Mouse (Mus musculus): ENCODE results near the gene Mxd3.

Mxd3 gene

DNA sequence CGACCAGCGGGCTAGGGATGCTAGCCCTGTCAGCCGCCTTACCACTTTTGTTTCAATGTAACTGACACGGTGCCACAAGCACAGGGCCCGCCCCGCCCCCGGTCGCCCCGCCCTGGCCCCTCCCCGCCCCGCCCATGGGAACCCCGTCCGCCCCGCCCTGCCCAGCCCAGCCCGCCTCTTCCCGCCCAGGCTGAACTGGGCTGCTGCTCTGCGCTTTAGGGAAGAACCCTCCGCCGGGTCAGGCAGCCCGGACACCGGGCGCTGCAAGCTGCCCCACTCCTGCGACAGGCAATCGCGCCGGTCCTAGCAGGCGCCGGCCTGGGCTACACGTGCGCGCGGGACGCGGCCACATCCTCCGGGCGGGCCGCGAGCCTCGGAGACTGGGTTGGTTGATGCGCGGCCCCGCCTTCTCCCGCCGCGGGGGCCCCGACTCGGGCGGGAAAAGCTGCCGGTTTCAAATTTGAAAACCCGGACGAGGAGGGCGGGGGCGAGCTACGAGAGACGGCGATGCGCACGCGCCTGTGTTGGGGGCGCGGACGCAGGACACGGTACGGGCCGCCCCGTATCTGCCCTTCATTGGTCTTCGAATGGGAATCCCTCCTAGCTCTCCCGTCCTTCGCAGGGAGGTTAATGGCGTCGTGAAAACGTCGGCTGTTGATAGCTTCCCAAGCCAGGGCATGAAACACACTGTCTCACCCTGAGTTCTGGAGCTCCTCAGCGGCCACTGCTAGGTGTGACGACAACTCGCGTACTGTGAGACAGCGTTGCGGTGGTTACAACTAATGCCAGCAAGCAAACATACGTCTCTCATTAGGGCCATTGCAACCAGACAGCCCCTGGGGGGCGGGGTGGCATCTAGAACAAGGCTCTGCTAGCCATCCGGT lies at the start of gene Mxd3:
TSS of gene Mxd3 (minus strand) at position 141 of the 884 bp plus-strand sequence.
- DNase-seq (ENCODE audit: low read depth, low spot score) = peak; percentile 89

DNA sequence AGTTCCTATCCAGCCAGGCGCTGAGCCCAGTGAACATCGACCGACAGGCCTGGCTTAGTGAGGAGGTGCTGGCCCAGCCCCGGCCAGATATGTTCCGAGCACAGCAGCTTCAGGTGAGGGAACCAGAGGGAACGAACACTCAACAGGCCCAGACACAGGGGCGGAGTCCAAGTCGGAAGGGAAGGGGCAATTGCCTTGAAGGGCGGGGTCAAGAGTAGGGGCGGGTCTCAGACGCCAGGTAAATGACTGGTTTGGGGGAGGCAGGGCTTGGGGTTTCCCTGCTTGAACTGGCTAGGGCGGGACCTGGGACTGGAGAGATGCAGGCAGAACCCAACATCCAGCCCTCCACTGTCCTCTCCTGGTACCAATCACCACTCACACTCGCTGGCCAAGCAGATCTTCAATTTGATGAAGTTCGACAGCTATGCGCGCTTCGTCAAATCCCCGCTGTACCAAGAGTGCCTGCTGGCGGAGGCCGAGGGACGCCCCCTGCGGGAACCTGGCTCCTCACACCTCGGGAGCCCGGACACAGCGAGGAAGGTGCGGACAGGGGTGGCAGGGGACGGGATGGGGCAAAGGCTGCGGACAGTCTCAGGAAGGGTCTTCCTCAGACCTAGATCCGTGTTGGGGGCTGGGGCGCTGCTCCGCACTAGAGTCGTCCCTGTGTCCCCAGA lies 49.4 kb upstream of the Mxd3 start:
- no peak for DNase-seq (ENCODE audit: low read depth, low spot score)

- DNase-seq (ENCODE audit: low read depth, low spot score) = no peak
Observed at GRCm38 (mm10) chr13:55375877-55376276, 46.3 kb upstream of the Mxd3 start.

GRCm38 (mm10) chr13:55374206-55374924 lies 44.7 kb upstream of the Mxd3 start:
- no peak for DNase-seq (ENCODE audit: low read depth, low spot score)

DNA sequence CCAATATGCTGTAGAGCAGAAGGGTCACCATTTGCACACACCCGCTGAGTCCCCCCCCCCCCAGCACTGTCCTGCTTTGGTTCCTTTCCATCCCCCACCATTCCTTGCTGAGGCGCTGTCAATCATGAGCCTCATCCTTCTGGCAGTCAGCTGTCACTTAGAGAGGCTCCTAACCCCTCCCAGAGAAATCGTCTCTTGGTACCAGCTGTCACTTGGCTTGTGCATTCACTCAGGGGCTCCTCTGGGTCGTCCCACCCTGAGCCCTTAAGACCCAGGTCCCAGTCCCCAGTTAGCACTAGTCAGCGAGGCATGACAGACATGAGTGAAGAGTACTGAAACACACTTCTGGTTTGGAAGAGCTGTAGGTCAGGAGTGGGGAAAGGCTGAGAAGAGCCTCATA lies 42.1 kb upstream of the Mxd3 start:
- no peak for DNase-seq (ENCODE audit: low read depth, low spot score)

GRCm38 (mm10) chr13:55371007-55371681 lies 41.5 kb upstream of the Mxd3 start:
- DNase-seq (ENCODE audit: low read depth, low spot score) = no peak

- no peak for DNase-seq (ENCODE audit: low read depth, low spot score)
Observed at GRCm38 (mm10) chr13:55370234-55370633, 40.6 kb upstream of the Mxd3 start.

DNA sequence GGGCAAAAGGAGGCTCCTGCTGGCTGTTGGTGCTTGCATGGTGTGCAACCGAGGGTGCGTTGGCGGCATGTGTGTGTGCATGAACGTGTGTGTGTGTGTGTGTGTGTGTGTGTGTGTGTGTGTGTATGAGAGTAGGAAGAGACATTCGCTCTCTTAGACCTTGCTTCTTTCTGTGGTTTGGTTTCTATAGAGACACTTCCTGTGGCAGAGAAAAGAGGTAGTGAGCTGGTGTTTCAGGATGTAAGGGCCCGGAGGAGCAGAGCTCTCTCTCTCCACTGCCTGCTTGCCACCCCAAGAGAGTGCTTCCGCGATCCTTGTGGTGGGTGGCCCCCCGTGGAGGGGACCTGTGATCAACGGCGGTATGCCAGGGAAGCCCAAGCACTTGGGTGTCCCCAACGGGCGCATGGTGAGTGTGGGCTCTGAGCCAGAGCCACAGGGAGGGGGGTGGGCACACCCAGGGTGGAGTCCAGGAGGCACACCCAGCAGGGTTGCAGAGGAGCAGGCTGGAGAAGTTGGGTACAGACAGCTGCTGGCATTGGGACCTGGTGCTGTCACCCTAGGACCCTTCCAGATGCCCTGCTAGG lies 40.0 kb upstream of the Mxd3 start, which contains the start of gene Rgs14:
TSS of gene Rgs14 (plus strand) at position 202 of the 584 bp plus-strand sequence.
- peak; percentile 84 for DNase-seq (ENCODE audit: low read depth, low spot score)

DNA sequence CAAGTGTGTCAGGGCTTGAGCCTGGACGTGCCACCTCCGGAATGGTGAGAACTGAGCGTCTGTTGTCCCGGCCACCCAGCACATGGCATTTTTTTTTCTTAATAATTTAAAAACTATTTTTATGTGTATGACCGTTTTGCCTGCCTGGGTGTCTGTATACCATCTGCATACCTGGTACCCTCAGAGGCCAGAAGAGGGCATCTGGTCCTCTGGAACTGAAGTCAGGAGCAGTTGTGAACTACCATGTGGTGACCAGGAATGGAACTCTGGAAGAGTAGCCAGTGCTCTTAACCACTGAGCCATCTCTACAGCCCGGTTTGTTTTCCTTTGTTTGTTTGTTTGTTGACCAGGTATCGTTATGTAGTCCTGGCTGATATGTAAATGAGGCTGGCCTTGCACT lies 38.8 kb upstream of the Mxd3 start:
- DNase-seq (ENCODE audit: low read depth, low spot score) = no peak

GRCm38 (mm10) chr13:55362453-55363060 lies 32.9 kb upstream of the Mxd3 start, which contains the start of gene Lman2:
TSS of gene Lman2 (minus strand) at chr13:55362783.
- peak; percentile 96 for DNase-seq (ENCODE audit: low read depth, low spot score)

DNA sequence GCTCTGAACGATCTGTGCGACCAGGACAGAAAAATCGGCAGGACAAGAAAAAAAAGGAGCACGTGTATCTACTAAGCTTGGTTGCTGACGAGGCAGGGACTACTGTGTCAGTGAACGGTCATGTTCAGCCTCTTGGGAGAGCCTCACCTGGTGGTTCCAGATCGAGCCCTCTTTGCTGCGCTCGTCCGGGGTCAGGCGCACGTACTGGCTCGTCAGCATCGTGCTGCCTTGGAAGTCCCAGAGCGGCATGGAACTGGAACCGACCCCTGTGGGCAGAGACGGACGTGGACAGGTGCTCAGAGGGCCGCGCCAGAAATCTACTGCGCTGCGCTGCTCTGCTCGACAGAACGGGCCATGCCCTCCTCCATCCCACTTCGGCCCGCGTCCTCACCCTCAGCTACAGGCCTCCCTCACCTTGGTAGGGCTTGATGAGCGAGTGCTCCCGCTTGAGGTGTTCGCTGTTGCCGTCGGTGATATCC lies 32.4 kb upstream of the Mxd3 start:
- no peak for DNase-seq (ENCODE audit: low read depth, low spot score)

DNA sequence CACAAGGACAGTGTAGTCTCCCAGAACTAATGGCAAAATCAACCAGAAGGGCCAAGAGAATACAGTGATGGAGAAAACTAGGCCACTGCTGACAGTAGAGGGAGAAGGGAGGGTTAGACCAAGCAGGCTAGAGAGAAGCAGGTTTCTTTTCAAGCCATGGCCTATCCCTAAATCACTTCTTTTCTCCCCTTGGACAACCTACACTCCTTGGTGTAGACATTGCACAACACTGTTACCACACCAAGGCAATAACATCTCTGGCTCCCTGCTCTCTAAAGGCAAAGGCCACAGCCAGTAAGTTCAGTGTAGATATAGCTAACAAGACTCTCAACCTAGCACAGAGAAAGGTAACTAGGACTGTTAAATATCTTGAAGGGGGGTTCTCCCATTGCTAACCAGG lies 31.5 kb upstream of the Mxd3 start:
- no peak for DNase-seq (ENCODE audit: low read depth, low spot score)

GRCm38 (mm10) chr13:55346745-55347144 lies 17.1 kb upstream of the Mxd3 start:
- DNase-seq (ENCODE audit: low read depth, low spot score) = no peak

DNA sequence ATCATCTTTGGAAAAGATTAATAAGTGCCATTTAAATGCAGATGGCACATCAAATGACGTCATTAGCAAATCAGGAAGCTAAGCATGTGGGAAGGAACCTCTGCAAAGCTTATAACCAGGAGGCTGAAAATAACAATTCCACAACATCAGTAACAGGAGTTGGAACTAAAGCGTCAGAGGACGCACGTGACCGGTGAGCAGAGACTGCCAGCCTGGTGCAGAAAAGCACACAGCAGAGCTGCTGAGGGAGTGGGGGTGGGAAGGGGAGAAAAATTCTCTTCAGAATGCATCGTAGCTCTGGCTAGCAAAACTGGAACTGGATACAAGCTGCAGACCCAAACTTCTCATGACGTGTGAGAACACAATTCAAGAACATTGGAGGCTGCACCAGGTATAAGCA lies 14.7 kb upstream of the Mxd3 start:
- DNase-seq (ENCODE audit: low read depth, low spot score) = no peak

DNA sequence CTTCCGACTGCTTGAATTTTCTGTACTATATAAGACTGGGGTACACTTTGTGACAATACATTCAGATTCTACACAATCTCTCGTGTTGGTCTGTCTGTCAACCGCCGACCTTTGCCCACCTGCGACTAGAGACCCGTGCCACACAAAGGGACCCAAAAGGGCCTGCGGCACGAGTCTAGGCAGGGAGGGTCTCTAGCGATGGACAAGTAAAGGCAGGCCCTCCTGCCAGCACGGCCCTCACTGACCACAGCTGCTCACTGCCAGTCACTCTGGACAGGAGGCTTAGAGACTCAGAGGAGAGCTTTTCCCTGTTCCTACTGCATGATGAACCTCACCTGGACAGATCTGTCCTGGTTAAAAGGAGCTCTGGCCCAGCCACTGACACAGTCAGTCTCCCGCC lies 12.8 kb upstream of the Mxd3 start:
- no peak for DNase-seq (ENCODE audit: low read depth, low spot score)

DNA sequence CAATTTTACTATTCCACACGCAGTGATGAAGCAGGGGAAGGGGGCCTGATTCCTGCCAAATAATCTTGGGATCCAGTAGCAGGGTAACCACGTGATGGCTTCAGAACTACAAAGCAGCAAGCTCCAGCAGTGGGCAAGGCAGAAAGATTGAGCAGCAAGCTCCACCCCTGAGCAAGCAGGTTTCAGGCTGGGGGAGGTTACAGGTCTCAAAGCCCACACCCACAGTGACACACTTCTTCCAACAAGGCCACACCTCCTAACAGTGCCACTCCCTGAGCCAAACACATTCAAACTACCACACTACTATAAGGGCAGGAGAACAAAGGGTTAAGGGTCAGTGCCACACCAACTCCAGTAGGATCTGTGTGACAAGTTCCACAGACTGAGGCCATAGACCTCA lies 9.6 kb upstream of the Mxd3 start:
- peak; percentile 38 for DNase-seq (ENCODE audit: low read depth, low spot score)

DNA sequence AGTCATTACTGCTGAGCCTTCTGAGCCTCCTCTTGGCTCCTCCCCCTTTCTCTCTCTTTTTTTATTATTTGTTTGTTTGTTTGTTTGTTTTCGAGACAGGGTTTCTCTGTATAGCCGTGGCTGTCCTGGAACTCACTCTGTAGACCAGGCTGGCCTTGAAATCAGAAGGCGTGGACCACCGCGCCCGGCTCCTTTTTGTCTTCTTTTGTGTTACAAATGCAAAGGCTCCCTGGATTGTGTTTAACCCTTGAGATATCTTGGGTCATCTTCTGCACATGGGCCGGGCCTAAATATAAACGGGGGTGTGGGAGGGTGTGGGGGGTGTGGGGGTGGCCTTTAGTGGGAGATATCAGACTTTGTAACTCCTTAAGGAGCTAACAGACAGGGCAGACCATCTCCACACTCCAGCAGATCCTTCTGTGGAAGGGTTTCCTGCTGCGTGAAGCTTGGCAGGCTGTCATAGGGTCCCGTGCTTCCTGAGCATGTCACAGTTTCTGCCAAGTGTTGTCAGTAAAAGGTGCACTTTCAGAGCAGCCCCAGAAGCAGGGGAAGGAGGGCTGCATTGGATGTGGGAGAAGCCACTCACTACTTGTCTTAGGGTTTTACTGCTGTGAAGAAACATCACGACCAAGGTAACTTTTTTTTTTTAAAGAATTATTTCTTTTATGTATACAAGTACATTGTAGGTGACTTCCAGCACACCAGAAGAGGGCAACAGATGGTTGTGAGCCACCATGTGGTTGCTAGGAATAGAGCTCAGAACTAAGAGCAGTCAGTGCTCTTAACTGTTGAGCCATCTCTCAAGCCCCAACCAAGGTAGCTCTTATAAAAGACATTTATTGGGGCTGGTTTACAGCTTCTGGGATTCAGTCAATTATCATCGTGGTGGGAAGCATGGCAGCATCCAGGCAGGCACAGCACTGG lies 8.8 kb upstream of the Mxd3 start:
- DNase-seq (ENCODE audit: low read depth, low spot score) = no peak

DNA sequence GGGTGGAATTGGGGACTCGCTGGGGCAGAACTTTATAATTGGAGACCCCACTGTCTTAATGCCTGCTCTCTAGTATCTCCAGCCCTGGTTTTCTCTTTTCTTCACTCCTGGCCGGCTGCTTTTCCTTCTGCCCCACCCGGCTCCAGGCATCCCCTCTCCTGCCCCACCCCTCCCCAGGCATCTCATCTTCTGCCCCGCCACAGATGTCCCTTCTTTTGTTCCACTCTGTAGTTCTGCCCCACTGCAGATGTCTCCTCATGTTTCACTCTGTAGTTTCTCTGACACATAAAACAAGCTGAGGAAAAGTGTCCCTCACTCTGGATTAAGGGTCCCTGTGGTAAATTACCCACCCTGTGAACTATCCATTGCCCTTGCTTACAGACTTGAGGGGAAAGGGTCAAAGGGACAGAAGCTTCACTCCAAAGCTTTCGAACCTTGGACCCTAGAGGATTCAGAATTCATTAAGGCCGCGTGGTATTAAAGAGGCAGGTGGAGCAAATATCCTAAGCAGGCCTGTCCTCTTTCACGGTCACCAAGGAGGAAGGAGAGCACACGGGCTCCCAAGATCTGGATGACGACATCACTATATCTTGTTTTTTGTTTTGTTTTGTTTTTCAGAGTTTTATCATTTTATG lies 7.8 kb upstream of the Mxd3 start:
- no peak for DNase-seq (ENCODE audit: low read depth, low spot score)

GRCm38 (mm10) chr13:55335701-55336100 lies 6.1 kb upstream of the Mxd3 start:
- no peak for DNase-seq (ENCODE audit: low read depth, low spot score)

Measured in CD4-positive, CD25-positive, alpha-beta regulatory T cell, adult 2 months (primary cell).